Mouse (Mus musculus): ENCODE data around the gene Cnn2. TPM values are rescaled to one million over a fixed set of nuclear protein-coding genes. Genes with fewer than 3 reads are reported as not detected.
A peak's percentile ranks its signal among the peaks of the same experiment; 100 is the strongest.
"Not testable (repeated sequence)": the region's sequence is repeated elsewhere in the genome, so short reads cannot be mapped to it uniquely, and the experiment has no call there.

The Cnn2 gene
- polyA plus RNA-seq, 1 experiment from 2014 or later = 320 TPM

- ATAC-seq (replicated peaks; ENCODE audit: low FRiP score, low TSS enrichment, low read depth) (no peak), DNase-seq (ENCODE audit: low spot score) (no peak)
- H3K4me1 ChIP-seq (replicated peaks; ENCODE audit: control insufficient read depth, insufficient read depth, low read length) = peaks cover 38% of the 10 kb centered on the region
- no peak overlapping the region for H3K4me2 ChIP-seq (ENCODE audit: low read length)
- H3K4me3 ChIP-seq (ENCODE audit: low read depth, low read length) = no peak overlapping the region
- H3K9me3 ChIP-seq (ENCODE audit: control insufficient read depth, low read length) = no peaks in the 10 kb centered on the region
- H3K27me3 ChIP-seq (replicated peaks; ENCODE audit: control insufficient read depth, insufficient read depth, low read length) = no peaks in the 10 kb centered on the region
- peaks cover 41% of the 10 kb centered on the region for H3K36me3 ChIP-seq (ENCODE audit: control insufficient read depth, insufficient read depth, low read length)
- H3K9ac ChIP-seq (ENCODE audit: low read length) = no peak overlapping the region
- 87% methylated on average over 8 of the region's 8 CpGs for WGBS
- 0 out of 2 replicates have a peak overlapping the region, but pooled peaks have one; percentile 14 for H3K27ac ChIP-seq (ENCODE audit: low read depth)
Measured at GRCm38 (mm10) chr10:80035148-80035547, 46.8 kb downstream of the Cnn2 start.

GRCm38 (mm10) chr10:80035686-80036085 is 47.3 kb downstream of the Cnn2 start:
- H3K9ac ChIP-seq (ENCODE audit: low read length) = no peak overlapping the region
- 86% methylated on average over 5 of the region's 5 CpGs for WGBS
- no peak for DNase-seq (ENCODE audit: low spot score)
- 0 out of 2 replicates have a peak overlapping the region, but pooled peaks have one; percentile 14 for H3K27ac ChIP-seq (ENCODE audit: low read depth)
- peaks cover 38% of the 10 kb centered on the region for H3K4me1 ChIP-seq (replicated peaks; ENCODE audit: control insufficient read depth, insufficient read depth, low read length)
- H3K4me2 ChIP-seq (ENCODE audit: low read length) = no peak overlapping the region
- ATAC-seq (replicated peaks; ENCODE audit: low FRiP score, low TSS enrichment, low read depth) = no peak
- H3K4me3 ChIP-seq (ENCODE audit: low read depth, low read length) = no peak overlapping the region
- peaks cover 41% of the 10 kb centered on the region for H3K36me3 ChIP-seq (ENCODE audit: control insufficient read depth, insufficient read depth, low read length)
- H3K9me3 ChIP-seq (ENCODE audit: control insufficient read depth, low read length) = no peaks in the 10 kb centered on the region
- no peaks in the 10 kb centered on the region for H3K27me3 ChIP-seq (replicated peaks; ENCODE audit: control insufficient read depth, insufficient read depth, low read length)

- Histone ChIP-seq H3K36me3 (ENCODE audit: control insufficient read depth, insufficient read depth, low read length) (peaks cover 41% of the 10 kb centered on the region), H3K9me3 (ENCODE audit: control insufficient read depth, low read length) (no peaks in the 10 kb centered on the region), H3K9ac (ENCODE audit: low read length) (no peak overlapping the region), H3K27ac (ENCODE audit: low read depth) (no peak overlapping the region), H3K27me3 (replicated peaks; ENCODE audit: control insufficient read depth, insufficient read depth, low read length) (no peaks in the 10 kb centered on the region), H3K4me3 (ENCODE audit: low read depth, low read length) (no peak overlapping the region), H3K4me1 (replicated peaks; ENCODE audit: control insufficient read depth, insufficient read depth, low read length) (peaks cover 38% of the 10 kb centered on the region), H3K4me2 (ENCODE audit: low read length) (no peak overlapping the region)
- no peak for DNase-seq (ENCODE audit: low spot score)
- no peak for ATAC-seq (replicated peaks; ENCODE audit: low FRiP score, low TSS enrichment, low read depth)
- WGBS = 96% methylated on average over 13 of the region's 13 CpGs
Measured at GRCm38 (mm10) chr10:80036832-80037231, 48.4 kb downstream of the Cnn2 start.

GRCm38 (mm10) chr10:80039559-80039979 is 51.2 kb downstream of the Cnn2 start, which contains the start of gene Polr2e:
TSS of gene Polr2e (minus strand) at chr10:80039795.
- Histone ChIP-seq H3K4me3 (ENCODE audit: low read depth, low read length) (peak within 1 kb of the TSS; percentile 94), H3K4me2 (ENCODE audit: low read length) (peak within 1 kb of the TSS; percentile 69), H3K9ac (ENCODE audit: low read length) (peak within 1 kb of the TSS; percentile 81), H3K36me3 (ENCODE audit: control insufficient read depth, insufficient read depth, low read length) (peaks cover 39% of the 10 kb centered on the region), H3K27me3 (replicated peaks; ENCODE audit: control insufficient read depth, insufficient read depth, low read length) (no peaks in the 10 kb centered on the region), H3K4me1 (replicated peaks; ENCODE audit: control insufficient read depth, insufficient read depth, low read length) (peaks cover 18% of the 10 kb centered on the region), H3K27ac (ENCODE audit: low read depth) (peak within 1 kb of the TSS; percentile 54), H3K9me3 (ENCODE audit: control insufficient read depth, low read length) (no peaks in the 10 kb centered on the region)
- WGBS = under 1% methylated on average over 40 of the region's 40 CpGs
- peak; percentile 100 for DNase-seq (ENCODE audit: low spot score)
- ATAC-seq (replicated peaks; ENCODE audit: low FRiP score, low TSS enrichment, low read depth) = peak; percentile 98

GRCm38 (mm10) chr10:80041409-80042060 is 53.2 kb downstream of the Cnn2 start:
- not testable (repeated sequence) for ATAC-seq (replicated peaks; ENCODE audit: low FRiP score, low TSS enrichment, low read depth); H3K4me3 ChIP-seq (ENCODE audit: low read depth, low read length); H3K9ac ChIP-seq (ENCODE audit: low read length); H3K4me2 ChIP-seq (ENCODE audit: low read length); H3K27ac ChIP-seq (ENCODE audit: low read depth); H3K9me3 ChIP-seq (ENCODE audit: control insufficient read depth, low read length); H3K27me3 ChIP-seq (replicated peaks; ENCODE audit: control insufficient read depth, insufficient read depth, low read length); DNase-seq (ENCODE audit: low spot score)
- Histone ChIP-seq H3K36me3 (ENCODE audit: control insufficient read depth, insufficient read depth, low read length) (peaks cover 20% of the 10 kb centered on the region), H3K4me1 (replicated peaks; ENCODE audit: control insufficient read depth, insufficient read depth, low read length) (peaks cover 12% of the 10 kb centered on the region)
- 88% methylated on average over 8 of the region's 8 CpGs for WGBS

GRCm38 (mm10) chr10:80044087-80044486 is 55.7 kb downstream of the Cnn2 start:
- peaks cover 5% of the 10 kb centered on the region for H3K4me1 ChIP-seq (replicated peaks; ENCODE audit: control insufficient read depth, insufficient read depth, low read length)
- no peak for ATAC-seq (replicated peaks; ENCODE audit: low FRiP score, low TSS enrichment, low read depth)
- H3K27me3 ChIP-seq (replicated peaks; ENCODE audit: control insufficient read depth, insufficient read depth, low read length) = no peaks in the 10 kb centered on the region

GRCm38 (mm10) chr10:80045364-80045763 is 57.0 kb downstream of the Cnn2 start:
- not testable (repeated sequence) for H3K9ac ChIP-seq (ENCODE audit: low read length); H3K4me2 ChIP-seq (ENCODE audit: low read length); H3K4me3 ChIP-seq (ENCODE audit: low read depth, low read length); H3K36me3 ChIP-seq (ENCODE audit: control insufficient read depth, insufficient read depth, low read length); H3K4me1 ChIP-seq (replicated peaks; ENCODE audit: control insufficient read depth, insufficient read depth, low read length); ATAC-seq (replicated peaks; ENCODE audit: low FRiP score, low TSS enrichment, low read depth); H3K27ac ChIP-seq (ENCODE audit: low read depth); H3K27me3 ChIP-seq (replicated peaks; ENCODE audit: control insufficient read depth, insufficient read depth, low read length); H3K9me3 ChIP-seq (ENCODE audit: control insufficient read depth, low read length); DNase-seq (ENCODE audit: low spot score)
- 85% methylated on average over 2 of the region's 4 CpGs for WGBS

More at GRCm38 (mm10) chr10:80044087-80044486, 55.7 kb downstream of the Cnn2 start:
- WGBS = 50% methylated on average over 4 of the region's 4 CpGs
- H3K36me3 ChIP-seq (ENCODE audit: control insufficient read depth, insufficient read depth, low read length) = no peaks in the 10 kb centered on the region
- H3K27ac ChIP-seq (ENCODE audit: low read depth) = no peak overlapping the region
- no peak overlapping the region for H3K4me2 ChIP-seq (ENCODE audit: low read length)
- no peak for DNase-seq (ENCODE audit: low spot score)
- H3K9me3 ChIP-seq (ENCODE audit: control insufficient read depth, low read length) = no peaks in the 10 kb centered on the region
- no peak overlapping the region for H3K9ac ChIP-seq (ENCODE audit: low read length)
- no peak overlapping the region for H3K4me3 ChIP-seq (ENCODE audit: low read depth, low read length)
